Mouse (Mus musculus) right cerebral cortex, postnatal 14 days (tissue): ENCODE results near the gene Tmed2.
A peak's percentile ranks its signal among the peaks of the same experiment; 100 is the strongest.
"Not testable (repeated sequence)": the region's sequence is repeated elsewhere in the genome, so short reads cannot be mapped to it uniquely, and the experiment has no call there.

Source experiments
- DNase-seq: peaks from one replicate; pipeline ENCODE4 v3.0.0; 2022

Tmed2 gene

GRCm38 (mm10) chr5:124528791-124529190 lies 11.7 kb upstream of the Tmed2 start:
- no peak for DNase-seq

- DNase-seq, result no peak
Observed at GRCm38 (mm10) chr5:124529191-124529651, 11.3 kb upstream of the Tmed2 start.

- DNase-seq, result no peak
Observed at GRCm38 (mm10) chr5:124529697-124530096, 10.8 kb upstream of the Tmed2 start.

- peak; percentile 80 for DNase-seq
Observed at GRCm38 (mm10) chr5:124530655-124531582, 9.6 kb upstream of the Tmed2 start, which contains the start of gene Rilpl1. TSS of gene Rilpl1 (minus strand) at chr5:124531391.

GRCm38 (mm10) chr5:124531583-124531930 lies 8.9 kb upstream of the Tmed2 start:
- DNase-seq, result no peak

GRCm38 (mm10) chr5:124532451-124532850 lies 8.0 kb upstream of the Tmed2 start:
- DNase-seq, result no peak

GRCm38 (mm10) chr5:124535016-124535415 lies 5.5 kb upstream of the Tmed2 start:
- no peak for DNase-seq

- DNase-seq, result no peak
Observed at GRCm38 (mm10) chr5:124536776-124537175, 3.7 kb upstream of the Tmed2 start.

GRCm38 (mm10) chr5:124538813-124539792 lies 1.4 kb upstream of the Tmed2 start:
- peak; percentile 45 for DNase-seq

- DNase-seq, result no peak
Observed at GRCm38 (mm10) chr5:124539905-124540304, 590 bp upstream of the Tmed2 start.

- peak; percentile 65 for DNase-seq
Observed at GRCm38 (mm10) chr5:124540905-124541601, 558 bp downstream of the Tmed2 start.

- no peak for DNase-seq
Observed at GRCm38 (mm10) chr5:124541602-124541973, 1.1 kb downstream of the Tmed2 start.

GRCm38 (mm10) chr5:124550737-124551136 lies 10.2 kb downstream of the Tmed2 start:
- DNase-seq, result not testable (repeated sequence)

- DNase-seq, result not testable (repeated sequence)
Observed at GRCm38 (mm10) chr5:124551349-124552093, 11.0 kb downstream of the Tmed2 start.

- DNase-seq, result no peak
Observed at GRCm38 (mm10) chr5:124552094-124552472, 11.6 kb downstream of the Tmed2 start.

- DNase-seq, result peak; percentile 87
Observed at GRCm38 (mm10) chr5:124552558-124553307, 12.2 kb downstream of the Tmed2 start, which contains the start of gene Ddx55. TSS of gene Ddx55 (plus strand) at chr5:124552864.

GRCm38 (mm10) chr5:124553607-124554006 lies 13.1 kb downstream of the Tmed2 start:
- DNase-seq, result no peak

- DNase-seq, result no peak
Observed at GRCm38 (mm10) chr5:124555145-124555544, 14.7 kb downstream of the Tmed2 start.

- DNase-seq, result peak; percentile 34
Observed at GRCm38 (mm10) chr5:124571068-124571467, 30.6 kb downstream of the Tmed2 start.

- no peak for DNase-seq
Observed at GRCm38 (mm10) chr5:124575467-124575866, 35.0 kb downstream of the Tmed2 start.
